Mouse (Mus musculus) lung, embryonic 14.5 days (tissue): ENCODE measurements at regions not wholly inside any gene's neighbourhood (a gene's known extent, or its start where the extent isn't known, plus 50 kb on each side); places are given as distances from the start of the nearest gene placed in this dataset.

Source experiments
- ATAC-seq: fragments of 200-750 bp; cut with Nextera tagmentation; 2 replicates; pipeline ENCODE4 v1.8.0; 2017; ENCODE audit warnings: mild to moderate bottlenecking, moderate TSS enrichment, moderate library complexity; ENCODE audit not compliant: insufficient read depth
- DNase-seq: peaks from one replicate; pipeline ENCODE4 v3.0.0-alpha.2; 2015
- H3K27ac ChIP-seq: fragments of 300-500 bp; sonication (generic); 2 replicates; pipeline ENCODE4 v1.5.1; 2014; ENCODE audit warnings: low read depth, mild to moderate bottlenecking, moderate library complexity
- H3K27me3 ChIP-seq: fragments of 300-500 bp; sonication (generic); 2 replicates; pipeline ENCODE4 v1.6.1; 2014; ENCODE audit warnings: low read length, control low read depth; ENCODE audit not compliant: insufficient read depth
- H3K36me3 ChIP-seq: fragments of 300-500 bp; sonication (generic); 2 replicates; pipeline ENCODE4 v1.6.1; 2014; ENCODE audit warnings: control low read depth; ENCODE audit not compliant: insufficient read depth
- H3K4me1 ChIP-seq: fragments of 300-500 bp; sonication (generic); 2 replicates; pipeline ENCODE4 v1.6.1; 2014; ENCODE audit warnings: antibody characterized with exemption, control low read depth; ENCODE audit not compliant: insufficient read depth
- H3K4me2 ChIP-seq: fragments of 300-500 bp; sonication (generic); 2 replicates; pipeline ENCODE4 v1.6.1; 2014; ENCODE audit warnings: mild to moderate bottlenecking
- H3K4me3 ChIP-seq: fragments of 300-500 bp; sonication (generic); 2 replicates; pipeline ENCODE4 v1.5.1; 2014; ENCODE audit warnings: low read depth, low read length
- H3K9ac ChIP-seq: fragments of 300-500 bp; sonication (generic); 2 replicates; pipeline ENCODE4 v1.6.1; 2014
- H3K9me3 ChIP-seq: fragments of 300-500 bp; sonication (generic); 2 replicates; pipeline ENCODE4 v1.6.1; 2016; ENCODE audit warnings: low read depth, low read length, control low read depth
- CTCF ChIP-seq: IDR thresholded peaks from 2 replicates; pipeline ENCODE4 v1.5.1; 2016; ENCODE audit warnings: antibody characterized with exemption, low read depth
- WGBS: fragments of 180-500 bp; shearing (Covaris S2); extraction: QIAGEN DNeasy Blood & Tissue Kit; methylation state at CpG from one replicate; pipeline ENCODE4 v1.1.7; 2014; 5-methylcytosine and 5-hydroxymethylcytosine counted together

DNA sequence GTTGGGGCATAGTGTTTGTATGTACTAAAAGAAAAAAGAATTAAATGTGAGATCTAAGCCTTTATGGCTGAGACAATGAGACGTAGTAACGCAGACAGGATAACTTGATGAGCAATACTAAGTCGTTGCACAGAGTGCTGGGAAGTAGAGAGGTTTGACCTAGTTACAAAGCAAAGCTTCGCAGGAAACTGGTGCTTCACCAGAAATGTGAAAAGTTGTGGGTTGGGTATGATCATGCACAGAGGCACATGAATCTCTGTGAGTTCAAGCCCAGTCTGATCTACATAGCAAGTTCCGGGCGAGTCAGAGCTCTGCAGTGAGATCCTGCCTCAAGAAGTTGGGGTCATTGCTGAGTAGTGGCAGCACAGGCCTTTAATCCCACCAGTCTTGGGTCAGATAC is 65.3 kb upstream of the Jmy start:
- no peaks in the 10 kb centered on the region for H3K27me3 ChIP-seq
- H3K9ac ChIP-seq: no peak overlapping the region
- no peaks in the 10 kb centered on the region for H3K36me3 ChIP-seq
- no peak overlapping the region for H3K27ac ChIP-seq
- no peak overlapping the region for H3K4me2 ChIP-seq
- no peaks in the 10 kb centered on the region for H3K4me1 ChIP-seq
- DNase-seq (no peak), ATAC-seq (no peak)
- 90% methylated on average over 6 of the region's 6 CpGs for WGBS
- no peaks in the 10 kb centered on the region for H3K9me3 ChIP-seq
- no peak for TF ChIP-seq CTCF
- H3K4me3 ChIP-seq: no peak overlapping the region

DNA sequence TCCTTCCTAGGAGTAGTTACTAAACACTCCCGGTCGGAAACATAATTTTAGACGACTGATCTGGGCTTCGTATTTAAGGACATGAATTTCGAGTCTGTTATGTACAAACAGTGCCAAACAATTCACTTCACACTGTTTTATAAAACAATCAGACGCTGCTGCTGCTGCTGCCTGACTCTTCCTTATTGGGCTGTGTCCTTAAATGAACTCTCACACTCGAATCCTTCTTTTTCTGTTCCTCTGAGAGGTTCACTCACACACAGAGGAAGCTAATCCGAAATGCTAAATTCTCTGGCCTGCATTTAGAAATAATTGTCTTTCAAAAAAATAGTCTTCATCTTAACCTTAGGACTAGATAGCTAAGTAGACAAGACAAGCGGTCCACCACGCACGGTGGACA is 64.5 kb upstream of the Jmy start:
- H3K36me3 ChIP-seq: no peaks in the 10 kb centered on the region
- no peak overlapping the region for H3K4me2 ChIP-seq
- H3K27me3 ChIP-seq: no peaks in the 10 kb centered on the region
- TF ChIP-seq CTCF: no peak
- no peak overlapping the region for H3K4me3 ChIP-seq
- no peaks in the 10 kb centered on the region for H3K9me3 ChIP-seq
- DNase-seq (no peak), ATAC-seq (no peak)
- no peaks in the 10 kb centered on the region for H3K4me1 ChIP-seq
- WGBS: 60% methylated on average over 11 of the region's 11 CpGs
- no peak overlapping the region for H3K27ac ChIP-seq
- no peak overlapping the region for H3K9ac ChIP-seq

DNA sequence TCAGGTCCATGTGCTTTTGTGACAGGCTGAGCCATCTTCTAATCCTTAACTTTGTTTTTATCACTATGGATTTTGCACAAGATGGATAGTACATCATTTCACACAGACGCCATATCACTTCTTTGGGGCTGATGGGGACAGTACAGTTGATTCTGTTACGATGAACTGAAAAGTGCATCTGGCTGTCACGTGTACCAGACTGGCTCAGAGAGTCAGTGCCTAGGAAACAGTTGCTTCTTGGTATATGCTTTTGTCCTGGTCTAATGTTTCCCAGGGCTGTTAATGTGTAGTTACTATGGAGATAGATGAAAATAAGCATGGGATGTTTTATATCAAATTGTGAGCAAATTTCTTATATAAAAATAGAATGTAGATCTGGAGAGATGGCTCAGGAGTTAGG is 60.7 kb upstream of the Jmy start:
- Histone ChIP-seq H3K9ac (no peak overlapping the region), H3K4me3 (no peak overlapping the region), H3K36me3 (no peaks in the 10 kb centered on the region), H3K27me3 (no peaks in the 10 kb centered on the region), H3K27ac (no peak overlapping the region), H3K4me2 (no peak overlapping the region), H3K4me1 (no peaks in the 10 kb centered on the region), H3K9me3 (no peaks in the 10 kb centered on the region)
- DNase-seq: no peak
- WGBS: 78% methylated on average over 3 of the region's 3 CpGs
- no peak for TF ChIP-seq CTCF
- ATAC-seq: no peak

DNA sequence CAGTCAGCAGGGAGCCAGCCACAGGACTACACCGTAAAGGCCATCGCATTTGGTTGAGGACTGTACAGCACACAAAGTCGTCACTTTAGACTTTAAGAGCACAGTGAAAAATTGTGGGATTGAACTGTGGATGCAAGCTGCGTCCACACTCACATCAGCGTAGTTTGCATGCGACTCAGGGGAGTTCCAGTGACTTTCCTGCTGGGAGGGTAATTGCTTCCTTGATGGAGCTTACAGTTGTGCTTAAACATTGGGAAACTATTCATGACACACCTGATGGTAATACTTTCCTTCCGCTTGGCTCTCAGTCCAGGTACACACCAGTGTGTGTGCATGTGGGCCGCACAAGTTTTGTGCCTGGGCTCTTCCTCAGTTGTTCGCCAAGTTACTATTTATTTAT is 59.0 kb upstream of the Jmy start:
- H3K4me2 ChIP-seq: no peak overlapping the region
- no peak overlapping the region for H3K27ac ChIP-seq
- WGBS: 86% methylated on average over 9 of the region's 9 CpGs
- DNase-seq (no peak), ATAC-seq (no peak)
- no peak for TF ChIP-seq CTCF
- no peaks in the 10 kb centered on the region for H3K36me3 ChIP-seq
- H3K4me1 ChIP-seq: no peaks in the 10 kb centered on the region
- no peaks in the 10 kb centered on the region for H3K9me3 ChIP-seq
- no peak overlapping the region for H3K9ac ChIP-seq
- H3K27me3 ChIP-seq: no peaks in the 10 kb centered on the region
- H3K4me3 ChIP-seq: no peak overlapping the region

DNA sequence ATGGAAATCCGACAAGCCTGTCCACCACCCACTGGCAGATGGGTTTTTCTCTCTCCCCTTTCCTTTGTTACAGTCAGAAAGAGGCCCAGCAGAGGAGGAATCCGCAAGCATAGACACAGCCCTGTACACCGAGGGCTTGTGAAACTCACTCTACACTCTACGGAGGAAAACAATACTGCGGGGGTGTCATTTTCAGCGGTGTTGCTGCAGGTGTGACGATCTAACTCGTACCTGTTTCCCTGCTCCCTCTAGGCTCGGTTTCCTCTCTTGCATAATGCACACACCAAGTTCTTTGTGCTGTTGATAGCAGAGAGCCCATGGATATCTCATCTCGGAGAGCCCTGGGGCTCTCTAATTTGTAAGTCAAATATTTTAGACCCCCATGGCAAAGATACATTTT is 56.5 kb upstream of the Jmy start:
- ATAC-seq: no peak
- TF ChIP-seq CTCF: no peak

DNA sequence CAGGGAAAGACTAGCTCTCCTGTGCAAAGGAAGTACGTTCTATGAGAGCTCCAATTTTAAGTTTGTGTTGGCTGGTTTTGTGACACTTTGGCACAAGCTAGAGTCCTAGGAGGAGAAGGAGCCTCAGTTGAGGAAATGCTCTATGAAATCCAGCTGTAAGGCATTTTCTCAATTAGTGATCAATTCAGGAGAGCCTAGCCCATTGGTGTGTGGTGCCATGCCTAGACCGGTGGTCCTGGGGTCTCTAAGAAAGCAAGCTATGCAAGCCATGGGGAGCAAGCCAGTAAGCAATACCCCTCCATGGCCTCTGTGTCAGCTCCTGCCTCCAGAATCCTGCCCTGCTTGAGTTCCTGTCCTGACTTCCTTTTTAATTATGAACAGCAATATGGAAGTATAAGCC is 55.3 kb upstream of the Jmy start:
- no peaks in the 10 kb centered on the region for H3K36me3 ChIP-seq
- H3K4me2 ChIP-seq: no peak overlapping the region
- ATAC-seq (no peak), DNase-seq (no peak)
- no peak overlapping the region for H3K4me3 ChIP-seq
- no peak for TF ChIP-seq CTCF
- H3K9ac ChIP-seq: no peak overlapping the region
- no peaks in the 10 kb centered on the region for H3K9me3 ChIP-seq
- H3K4me1 ChIP-seq: no peaks in the 10 kb centered on the region
- WGBS: 87% methylated on average over 2 of the region's 2 CpGs
- no peaks in the 10 kb centered on the region for H3K27me3 ChIP-seq
- no peak overlapping the region for H3K27ac ChIP-seq

More for the DNA sequence above, 56.5 kb upstream of the Jmy start:
- H3K4me1 ChIP-seq: no peaks in the 10 kb centered on the region
- no peak overlapping the region for H3K4me3 ChIP-seq
- no peaks in the 10 kb centered on the region for H3K36me3 ChIP-seq
- H3K27ac ChIP-seq: no peak overlapping the region
- no peaks in the 10 kb centered on the region for H3K9me3 ChIP-seq
- H3K9ac ChIP-seq: no peak overlapping the region
- no peaks in the 10 kb centered on the region for H3K27me3 ChIP-seq
- no peak overlapping the region for H3K4me2 ChIP-seq
- 60% methylated on average over 10 of the region's 10 CpGs for WGBS
- no peak for DNase-seq

DNA sequence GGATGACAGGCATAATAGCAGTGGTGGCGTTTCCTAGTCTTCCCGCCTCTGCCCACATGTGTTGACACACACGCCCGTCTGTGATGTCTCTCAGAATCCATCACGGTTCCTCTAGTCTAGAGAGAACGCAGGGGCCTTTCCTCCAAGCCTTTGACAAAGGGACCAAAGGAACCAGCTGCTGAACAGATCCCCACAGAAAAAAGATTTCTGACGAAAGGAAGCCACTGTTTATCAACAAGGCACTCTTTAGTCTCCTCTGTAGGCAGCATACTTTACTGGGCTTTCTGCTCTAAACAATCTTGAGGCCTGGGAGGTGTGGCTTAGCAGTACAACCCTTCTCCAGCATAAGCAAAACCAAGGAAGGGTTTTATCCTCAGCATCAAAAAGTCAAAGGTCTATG is 54.3 kb upstream of the Jmy start:
- no peak for TF ChIP-seq CTCF
- Histone ChIP-seq H3K4me1 (no peaks in the 10 kb centered on the region), H3K27me3 (no peaks in the 10 kb centered on the region), H3K4me3 (no peak overlapping the region), H3K9me3 (no peaks in the 10 kb centered on the region), H3K9ac (no peak overlapping the region), H3K36me3 (no peaks in the 10 kb centered on the region), H3K4me2 (no peak overlapping the region), H3K27ac (no peak overlapping the region)
- whole genome bisulfite sequencing: 51% methylated on average over 7 of the region's 7 CpGs
- ATAC-seq: peak; percentile 47; the same call in 1 of the 2 replicates
- DNase-seq: peak; percentile 55

DNA sequence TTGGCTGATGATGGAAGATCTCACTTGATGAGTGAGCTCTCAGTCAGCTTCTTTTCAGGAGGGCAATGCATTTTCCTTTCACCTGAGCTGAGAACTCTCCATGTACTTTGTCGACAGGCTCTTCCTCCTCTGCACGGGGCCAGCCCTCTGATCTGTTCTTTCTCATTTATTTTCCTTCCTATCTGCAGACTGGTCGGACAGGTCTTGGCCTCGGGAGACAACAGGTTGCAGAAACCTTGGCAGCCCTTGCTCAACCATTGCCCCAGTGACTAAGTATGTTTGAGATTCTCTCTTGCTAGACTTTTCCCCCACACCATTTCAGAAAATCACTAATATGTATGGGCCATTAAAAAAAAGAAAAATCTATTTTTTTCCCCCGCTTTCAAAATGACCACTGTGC is 53.7 kb upstream of the Jmy start:
- no peaks in the 10 kb centered on the region for H3K9me3 ChIP-seq
- H3K9ac ChIP-seq: no peak overlapping the region
- H3K4me1 ChIP-seq: no peaks in the 10 kb centered on the region
- no peak overlapping the region for H3K27ac ChIP-seq
- H3K4me3 ChIP-seq: no peak overlapping the region
- no peaks in the 10 kb centered on the region for H3K36me3 ChIP-seq
- 47% methylated on average over 5 of the region's 5 CpGs for WGBS
- no peak for ATAC-seq
- no peak for TF ChIP-seq CTCF
- no peak for DNase-seq
- H3K27me3 ChIP-seq: no peaks in the 10 kb centered on the region
- no peak overlapping the region for H3K4me2 ChIP-seq
